Mouse (Mus musculus): ENCODE data around the gene Klri1.
"Not testable (repeated sequence)": the region's sequence is repeated elsewhere in the genome, so short reads cannot be mapped to it uniquely, and the experiment has no call there.

DNA sequence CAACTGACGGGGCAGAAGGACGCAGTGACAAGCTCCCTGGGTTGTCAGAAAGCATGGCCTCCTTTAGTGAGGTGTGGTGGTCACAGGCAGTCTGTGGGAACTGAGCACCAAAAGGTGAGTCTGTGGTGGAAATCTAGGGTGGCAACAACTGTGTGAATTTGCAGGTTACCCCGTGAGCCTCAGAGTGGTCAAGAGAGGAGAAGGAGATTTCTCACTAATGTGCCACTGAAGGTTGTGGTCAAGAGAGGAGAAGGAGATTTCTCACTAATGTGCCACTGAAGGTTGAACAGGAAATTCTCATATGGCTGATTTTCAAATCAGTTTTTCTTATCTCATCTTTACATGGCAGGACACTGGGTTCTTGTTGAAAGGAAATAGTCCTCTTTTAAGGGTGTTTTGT, 55.6 kb downstream of the Klri1 start:
- not testable (repeated sequence) for TF ChIP-seq CTCF (conservative IDR thresholded peaks at IDR 0.05; ENCODE audit: insufficient read depth, insufficient read length, low read depth, low read length); POLR2A (IDR thresholded peaks at IDR 0.05; ENCODE audit: low read depth, low read length)

All from kidney, adult 2 months (tissue).